Mouse (Mus musculus) embryonic fibroblast, embryonic 13.5 days (primary cell): ENCODE measurements around the gene Rapgefl1.

Experiments
- CTCF ChIP-seq: IDR thresholded peaks from 2 replicates; pipeline ENCODE4 v1.5.1; 2011; ENCODE audit warnings: mild to moderate bottlenecking, control low read depth, low read length, moderate library complexity, borderline replicate concordance; ENCODE audit not compliant: insufficient read depth
- POLR2A ChIP-seq: IDR thresholded peaks from 2 replicates; pipeline ENCODE4 v1.6.1; 2011; ENCODE audit warnings: low read depth, mild to moderate bottlenecking, control low read depth, low read length, moderate library complexity

GRCm38 (mm10) chr11:98810686-98811085 is 25.9 kb upstream of the Rapgefl1 start:
- no peak for TF ChIP-seq CTCF
- TF ChIP-seq POLR2A: no peak
